ENCODE assay signal across 27 mouse cellular contexts in genomic region chr13:24398488-24398887, GRCm38 (mm10).
DNase-seq lines count a peak whose midpoint lies in the region; ATAC-seq and TF ChIP-seq lines count a peak whose summit lies in the region.
"Had no signal": no experiment of that assay in that cellular context is flagged by ENCODE, and none has a peak within 500 bp of the region (broad histone marks: within the 10 kb centered on the region; RNA-seq: fewer than 3 reads in every experiment).

No protein-coding gene starts in this region.

- DNase-seq in liver, postnatal 0 days: no peak
- DNase-seq in liver (no peak), A20 (ENCODE audit: low read depth, low spot score) (peak; percentile 89), CH12.LX (ENCODE audit: extremely low read depth) (peak; percentile 74)
- no peak for DNase-seq in thymus, adult 2 months
- no peak for DNase-seq in thymus, postnatal 4 days
- DNase-seq in lung, adult 18-20 months: no peak
- no peak for DNase-seq in heart, postnatal 36 days
- DNase-seq: adrenal gland, postnatal 10 days; adrenal gland, postnatal 36 days; cerebellum, adult 11 months; cerebellum, adult 2 months; cerebellum, adult 9-11 months; cerebellum, postnatal 25 days; forebrain, postnatal 0 days; gastrocnemius, adult 2 months; gastrocnemius, postnatal 14 days; heart, adult 11 months had no signal

- in situ Hi-C loops in CH12.LX (cut with MboI; ENCODE audit: low pct_ligation_motif_present, low pct_unique_long_range_greater_than_20kb, low sequenced_read_pairs): no loop called here

- H3K27me3 ChIP-seq in liver, postnatal 0 days (ENCODE audit: insufficient read depth, low read length): no peaks in the 10 kb centered on the region
- no peaks in the 10 kb centered on the region for H3K27me3 ChIP-seq in thymus, adult 2 months (ENCODE audit: control insufficient read depth, insufficient read depth, low read length)
- no peaks in the 10 kb centered on the region for H3K27me3 ChIP-seq in CH12.LX (replicated peaks)
- H3K27me3 ChIP-seq: embryonic facial prominence, embryonic 12.5 days; hindbrain, embryonic 13.5 days; Patski had no signal

- no peak for ATAC-seq in liver, postnatal 0 days
- ATAC-seq: forebrain, embryonic 14.5 days; forebrain, postnatal 0 days; hindbrain, embryonic 16.5 days; Patski had no signal

- no peak for TF ChIP-seq CTCF in liver, postnatal 0 days (IDR thresholded peaks at IDR 0.05; ENCODE audit: low read depth)
- TF ChIP-seq CTCF in thymus, adult 2 months (IDR thresholded peaks at IDR 0.05; ENCODE audit: borderline replicate concordance, control insufficient read depth, extremely low read depth, insufficient read depth, low read length, poor library complexity): no peak
- TF ChIP-seq CTCF in CH12.LX (conservative IDR thresholded peaks at IDR 0.05 in 1 of 2, IDR thresholded peaks at IDR 0.05 in 1 of 2; ENCODE audit: low read depth in 2 of 2, low read length in 2 of 2): no peak

- intact Hi-C loops in heart, postnatal 36 days (cut with DNase I): no loop called here

- H3K4me1 ChIP-seq in liver, postnatal 0 days (ENCODE audit: insufficient read depth): peaks cover 5% of the 10 kb centered on the region; the same call in 1 of the 2 replicates
- peaks cover 26% of the 10 kb centered on the region for H3K4me1 ChIP-seq in thymus, adult 2 months (replicated peaks; ENCODE audit: control insufficient read depth, insufficient read depth, low read length)
- peaks cover 32 to 82% of the 10 kb centered on the region in 2 experiments for H3K4me1 ChIP-seq in CH12.LX (ENCODE audit: control insufficient read depth in 1 of 2, insufficient read depth in 2 of 2)
- H3K4me1 ChIP-seq: embryonic facial prominence, embryonic 15.5 days had no signal

- H3K79me2 ChIP-seq in CH12.LX (replicated peaks; ENCODE audit: control insufficient read depth, extremely low read depth, insufficient read depth, poor library complexity, severe bottlenecking): no peaks in the 10 kb centered on the region

- peak overlapping the region; percentile 66 for H3K27ac ChIP-seq in liver, postnatal 0 days (ENCODE audit: low read depth)
- H3K27ac ChIP-seq in thymus, adult 2 months (ENCODE audit: control insufficient read depth, insufficient read depth, low read length): peak overlapping the region; percentile 74
- H3K27ac ChIP-seq in CH12.LX (ENCODE audit: insufficient read depth, low read depth): peak overlapping the region; percentile 64
- H3K27ac ChIP-seq: embryonic facial prominence, embryonic 12.5 days; embryonic facial prominence, embryonic 15.5 days; hindbrain, embryonic 10.5 days; hindbrain, embryonic 13.5 days had no signal

- no peak overlapping the region for H3K4me2 ChIP-seq in liver, postnatal 0 days (ENCODE audit: low read depth, low read length)
- peak overlapping the region; percentile 89 for H3K4me2 ChIP-seq in CH12.LX (ENCODE audit: insufficient read depth, low read depth, poor library complexity, severe bottlenecking)
- H3K4me2 ChIP-seq: embryonic facial prominence, embryonic 12.5 days; embryonic facial prominence, embryonic 15.5 days; heart, embryonic 11.5 days; hindbrain, embryonic 13.5 days had no signal

- dilution Hi-C loops in CH12.LX (cut with MboI; ENCODE audit: extremely low pct_ligation_motif_present, extremely low pct_unique_long_range_greater_than_20kb, low sequenced_read_pairs): no loop called here

- no peaks in the 10 kb centered on the region for H3K36me3 ChIP-seq in liver, postnatal 0 days (replicated peaks; ENCODE audit: insufficient read depth, low read length)
- H3K36me3 ChIP-seq in thymus, adult 2 months (ENCODE audit: control insufficient read depth, insufficient read depth, low read length): no peaks in the 10 kb centered on the region
- H3K36me3 ChIP-seq in CH12.LX (replicated peaks in 1 of 2; ENCODE audit: control insufficient read depth in 1 of 2, insufficient read depth in 1 of 2, low read length in 1 of 2): no peaks in the 10 kb centered on the region
- H3K36me3 ChIP-seq: embryonic facial prominence, embryonic 12.5 days; embryonic facial prominence, embryonic 15.5 days; G1E; hindbrain, embryonic 10.5 days; hindbrain, embryonic 13.5 days had no signal

- no peak overlapping the region for H3K9ac ChIP-seq in liver, postnatal 0 days (replicated peaks)
- H3K9ac ChIP-seq in CH12.LX (ENCODE audit: insufficient read depth, low read depth): peak overlapping the region; percentile 56; the same call in 1 of the 2 replicates
- H3K9ac ChIP-seq: embryonic facial prominence, embryonic 12.5 days; embryonic facial prominence, embryonic 15.5 days; forebrain, postnatal 0 days; hindbrain, embryonic 13.5 days had no signal

- WGBS in liver, postnatal 0 days (ENCODE audit: insufficient replicate concordance): 49% methylated on average over 3 of the region's 3 CpGs
- WGBS in thymus, adult 2 months: 32% methylated on average over 3 of the region's 3 CpGs

- TF ChIP-seq POLR2A in thymus, adult 2 months (IDR thresholded peaks at IDR 0.05; ENCODE audit: control insufficient read depth, extremely low read depth, insufficient read depth, low read length, poor library complexity): no peak
- no peak for TF ChIP-seq POLR2A in CH12.LX (IDR thresholded peaks at IDR 0.05; ENCODE audit: low read depth, low read length)

- no peak; the same call in 1 of the 2 replicates for TF ChIP-seq RAD21 in CH12.LX (IDR thresholded peaks at IDR 0.05; ENCODE audit: low read depth, low read length)

- H3K9me3 ChIP-seq in liver, postnatal 0 days (ENCODE audit: low read length): no peaks in the 10 kb centered on the region
- H3K9me3 ChIP-seq in CH12.LX (replicated peaks; ENCODE audit: low read length): peaks cover 4% of the 10 kb centered on the region
- H3K9me3 ChIP-seq: embryonic facial prominence, embryonic 12.5 days; embryonic facial prominence, embryonic 15.5 days; G1E; hindbrain, embryonic 10.5 days; hindbrain, embryonic 13.5 days had no signal

- no peak for TF ChIP-seq EP300 in liver, postnatal 0 days (IDR thresholded peaks at IDR 0.05; ENCODE audit: low read depth)
- TF ChIP-seq EP300 in CH12.LX (IDR thresholded peaks at IDR 0.05; ENCODE audit: low read length): peak; percentile 81

- no peak overlapping the region for H3K4me3 ChIP-seq in liver, postnatal 0 days (ENCODE audit: low read depth, low read length)
- H3K4me3 ChIP-seq in thymus, adult 2 months (ENCODE audit: control insufficient read depth, insufficient read depth, low read length): no peak overlapping the region
- no peak overlapping the region for H3K4me3 ChIP-seq in CH12.LX (replicated peaks in 1 of 3; ENCODE audit: low read depth in 2 of 3, low read length in 2 of 3, poor library complexity in 1 of 3)
- H3K4me3 ChIP-seq: embryonic facial prominence, embryonic 12.5 days; embryonic facial prominence, embryonic 15.5 days; gastrocnemius, adult 2 months; hindbrain, embryonic 10.5 days; hindbrain, embryonic 13.5 days had no signal

TF ChIP-seq in CH12.LX, 34 proteins besides CTCF, POLR2A, EP300 and RAD21:
- no peak for TF ChIP-seq ZNF384 (IDR thresholded peaks at IDR 0.05; ENCODE audit: low read depth, low read length)
- TF ChIP-seq MYC (IDR thresholded peaks at IDR 0.05; ENCODE audit: low read depth, low read length): peak; percentile 85
- TF ChIP-seq JUND (conservative IDR thresholded peaks at IDR 0.05; ENCODE audit: low read depth, low read length): no peak
- TF ChIP-seq ZMIZ1 (IDR thresholded peaks at IDR 0.05; ENCODE audit: low read depth, low read length): no peak
- TF ChIP-seq SIN3A (IDR thresholded peaks at IDR 0.05; ENCODE audit: low read length): no peak
- no peak for TF ChIP-seq CHD1 (IDR thresholded peaks at IDR 0.05; ENCODE audit: low read depth, low read length)
- TF ChIP-seq BHLHE40 (IDR thresholded peaks at IDR 0.05; ENCODE audit: low read depth, low read length): peak; percentile 75
- no peak for TF ChIP-seq USF2 (conservative IDR thresholded peaks at IDR 0.05; ENCODE audit: low read depth, low read length)
- TF ChIP-seq MEF2A (IDR thresholded peaks at IDR 0.05; ENCODE audit: borderline replicate concordance, low read depth, low read length): peak; percentile 88
- no peak for TF ChIP-seq NELFE (IDR thresholded peaks at IDR 0.05; ENCODE audit: low read depth, low read length)
- peak; percentile 82 for TF ChIP-seq TCF12 (IDR thresholded peaks at IDR 0.05; ENCODE audit: low read depth, low read length)
- 0 out of 2 replicates have a peak, but pooled peaks have one; percentile 36 for TF ChIP-seq CHD2 (IDR thresholded peaks at IDR 0.05; ENCODE audit: low read length)
- TF ChIP-seq ETS1 (conservative IDR thresholded peaks at IDR 0.05; ENCODE audit: low read depth, low read length): peak; percentile 75
- TF ChIP-seq IRF4 (IDR thresholded peaks at IDR 0.05; ENCODE audit: low read depth, low read length): peak; percentile 65
- TF ChIP-seq E2F4 (IDR thresholded peaks at IDR 0.05; ENCODE audit: insufficient replicate concordance, low read depth, low read length): 0 out of 2 replicates have a peak, but pooled peaks have one; percentile 19
- TF ChIP-seq MAX (IDR thresholded peaks at IDR 0.05; ENCODE audit: low read length): peak; percentile 58
- TF ChIP-seq MAZ (IDR thresholded peaks at IDR 0.05; ENCODE audit: low read depth, low read length): no peak
TF ChIP-seq in CH12.LX: peak in this region for 9.

Comparison
In these comparisons a context has a peak if more than half of its experiments do, and no peak if none do; other contexts are left out.
1. DNase-seq: peak in A20 (single experiment) and CH12.LX (single experiment); none in liver, postnatal 0 days (single experiment), liver (single experiment), thymus, adult 2 months (single experiment), thymus, postnatal 4 days (single experiment), lung, adult 18-20 months (0 of 2) and heart, postnatal 36 days (0 of 2).
2. Peak in every context shown above with its lines, with median percentiles within 50 percentile points of each other: H3K27ac ChIP-seq.